In the genomic region with DNA sequence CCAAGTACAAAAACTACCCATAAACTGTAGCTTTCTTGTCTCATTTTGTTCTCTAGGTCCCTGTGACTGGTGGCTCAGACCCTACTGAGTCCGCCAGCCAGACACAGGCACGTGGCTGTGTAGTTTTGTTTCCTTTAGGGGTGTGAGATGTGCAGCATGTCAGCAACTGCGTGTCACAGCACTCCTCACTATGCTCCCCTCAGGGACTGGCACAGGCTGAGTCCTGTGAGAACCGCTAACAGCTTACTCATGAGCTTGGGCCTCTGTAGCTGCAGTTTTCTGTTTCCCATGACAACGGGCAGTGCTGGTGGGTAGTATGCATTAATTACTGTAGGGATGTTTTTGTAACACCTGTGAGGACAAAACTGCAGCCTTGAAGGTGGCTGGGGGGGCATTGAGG, we compare ENCODE assay signal across 18 mouse cellular contexts. TPM values are rescaled to one million over a fixed set of nuclear protein-coding genes. Genes with fewer than 3 reads are reported as not detected.
"Had no signal": no experiment of that assay in that cellular context is flagged by ENCODE, and none has a peak within 500 bp of the region (broad histone marks: within the 10 kb centered on the region; RNA-seq: fewer than 3 reads in every experiment).

No protein-coding gene starts in this region.

- DNase-seq: lung, adult 18-20 months; lung, embryonic 14.5 days; lung, postnatal 10 days; lung, postnatal 4 days; right cerebral cortex, postnatal 14 days; thymus, adult 18-20 months; thymus, postnatal 25 days; thymus, postnatal 4 days had no signal

- H3K9ac ChIP-seq: liver, embryonic 14.5 days; lung, embryonic 14.5 days; midbrain, embryonic 13.5 days; midbrain, embryonic 15.5 days; neural tube, embryonic 12.5 days had no signal

- H3K27ac ChIP-seq: liver, embryonic 14.5 days; midbrain, embryonic 10.5 days; midbrain, embryonic 13.5 days; midbrain, embryonic 15.5 days; neural tube, embryonic 12.5 days had no signal

- H3K27me3 ChIP-seq: midbrain, embryonic 13.5 days; midbrain, embryonic 15.5 days; neural tube, embryonic 12.5 days had no signal

- H3K9me3 ChIP-seq: midbrain, embryonic 10.5 days; midbrain, embryonic 13.5 days; midbrain, embryonic 15.5 days; neural tube, embryonic 12.5 days had no signal

- H3K4me3 ChIP-seq: midbrain, embryonic 10.5 days; midbrain, embryonic 13.5 days; midbrain, embryonic 15.5 days; neural tube, embryonic 12.5 days had no signal

RNA-seq across cellular contexts. Expression of a gene that starts 32.6 kb away (rescaled TPM):
- total RNA-seq: megakaryocyte, adult 5-6 weeks; megakaryocyte-erythroid progenitor cell, adult 5-6 weeks; neutrophil, adult 5-6 weeks had no signal
- polyA plus RNA-seq: liver, embryonic 16.5 days; spleen, adult 2 months had no signal
